Mouse (Mus musculus) forebrain, embryonic 14.5 days (tissue): ENCODE measurements around the gene Cfd. TPM values are rescaled to one million over a fixed set of nuclear protein-coding genes. Genes with fewer than 3 reads are reported as not detected.

Experiments used
- ATAC-seq: fragments of 200-750 bp; cut with Nextera tagmentation; 2 replicates; pipeline ENCODE4 v1.8.0; 2017; ENCODE audit warnings: mild to moderate bottlenecking, moderate library complexity
- DNase-seq: peaks from one replicate; pipeline ENCODE4 v3.0.0-alpha.2; 2015; ENCODE audit warnings: low spot score
- H3K27ac ChIP-seq: fragments of 300-500 bp; sonication (generic); 2 replicates; pipeline ENCODE4 v1.5.1; 2014; ENCODE audit warnings: low read depth, mild to moderate bottlenecking, control low read depth, low read length, moderate library complexity
- H3K27me3 ChIP-seq: fragments of 300-500 bp; sonication (generic); replicated peaks from 2 replicates; pipeline ENCODE4 v1.6.1; 2014; ENCODE audit warnings: low read length, control low read depth, mixed read lengths; ENCODE audit not compliant: control insufficient read depth, insufficient read depth
- H3K36me3 ChIP-seq: fragments of 300-500 bp; sonication (generic); 2 replicates; pipeline ENCODE4 v1.6.1; 2014; ENCODE audit warnings: low read length, control low read depth; ENCODE audit not compliant: control insufficient read depth, insufficient read depth
- H3K4me1 ChIP-seq: fragments of 300-500 bp; sonication (generic); 2 replicates; pipeline ENCODE4 v1.6.1; 2014; ENCODE audit warnings: antibody characterized with exemption, low read length, control low read depth; ENCODE audit not compliant: control insufficient read depth, insufficient read depth
- H3K4me2 ChIP-seq: fragments of 300-500 bp; sonication (generic); 2 replicates; pipeline ENCODE4 v1.6.1; 2014; ENCODE audit warnings: mild to moderate bottlenecking, control low read depth, low read length
- H3K4me3 ChIP-seq: fragments of 300-500 bp; sonication (generic); 2 replicates; pipeline ENCODE4 v1.5.1; 2014; ENCODE audit warnings: low read depth, low read length, control low read depth
- H3K9ac ChIP-seq: fragments of 300-500 bp; sonication (generic); 2 replicates; pipeline ENCODE4 v1.6.1; 2014; ENCODE audit warnings: mild to moderate bottlenecking, low read length, control low read depth, moderate library complexity
- H3K9me3 ChIP-seq: fragments of 300-500 bp; sonication (generic); replicated peaks from 2 replicates; pipeline ENCODE4 v1.6.1; 2016; ENCODE audit warnings: low read length, control low read depth, mixed read lengths; ENCODE audit not compliant: control insufficient read depth
- WGBS: fragments of 180-500 bp; shearing (Covaris S2); extraction: QIAGEN DNeasy Blood & Tissue Kit; methylation state at CpG from one replicate; pipeline ENCODE4 v1.1.7; 2014; 5-methylcytosine and 5-hydroxymethylcytosine counted together
- polyA plus RNA-seq: library from polyadenylated mRNA; unstranded; fragments of >200 nt; fragmentation: Nextera tagmentation; extraction: Ambion mirVana; gene quantifications from 2 replicates; pipeline ENCODE4 v1.2.1, GENCODE M21; 2014

Cfd gene
- polyA plus RNA-seq, 1 experiment from 2014 or later = not detected

DNA sequence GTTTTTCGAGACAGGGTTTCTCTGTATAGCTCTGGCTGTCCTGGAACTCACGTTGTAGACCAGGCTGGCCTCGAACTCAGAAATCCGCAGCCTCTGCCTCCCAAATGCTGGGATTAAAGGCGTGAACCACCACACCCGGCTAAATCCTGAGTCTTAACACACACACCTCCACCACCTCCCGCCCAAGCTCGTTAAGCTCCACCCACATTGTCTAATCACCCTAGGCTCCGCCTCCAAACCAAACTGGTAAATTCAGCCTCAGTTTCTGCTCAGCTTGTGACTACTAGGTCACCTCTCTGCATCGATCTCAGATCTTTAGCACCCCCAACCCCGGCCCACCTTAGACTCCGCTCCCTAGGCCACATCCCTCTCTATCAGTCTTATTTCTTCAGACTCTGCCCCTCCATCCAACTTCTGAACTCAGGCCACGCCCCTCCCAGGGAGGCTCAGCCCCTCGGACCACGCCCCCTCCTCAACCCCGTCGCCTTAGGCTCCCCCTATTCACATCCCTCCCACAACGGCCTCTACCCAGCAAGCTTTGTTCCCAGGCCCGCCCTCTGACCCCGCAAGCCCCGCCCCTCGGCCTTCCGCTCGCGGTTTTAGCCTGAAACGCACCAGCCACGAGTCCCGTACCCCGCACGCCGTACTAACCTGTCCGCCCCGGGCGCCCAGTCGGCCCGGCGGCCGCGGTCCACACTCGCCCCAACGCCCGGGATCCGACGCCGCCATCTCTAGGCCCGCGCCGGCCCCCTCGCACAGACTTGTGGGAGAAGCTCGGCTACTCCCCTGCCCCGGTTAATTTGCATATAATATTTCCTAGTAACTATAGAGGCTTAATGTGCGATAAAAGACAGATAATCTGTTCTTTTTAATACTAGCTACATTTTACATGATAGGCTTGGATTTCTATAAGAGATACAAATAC is 17.8 kb downstream of the Cfd start, which contains the start of gene Med16:
Gene Med16 (minus strand): TSS at position 757 of the 925 bp plus-strand sequence.
- no peaks in the 10 kb centered on the region for H3K27me3 ChIP-seq
- no peaks in the 10 kb centered on the region for H3K9me3 ChIP-seq
- peak within 1 kb of the TSS; percentile 88 for H3K9ac ChIP-seq
- peak within 1 kb of the TSS; percentile 35 for H3K4me2 ChIP-seq
- peak; percentile 97 for DNase-seq
- H3K4me1 ChIP-seq = peaks cover 4% of the 10 kb centered on the region; the same call in 1 of the 2 replicates
- peak; percentile 93 for ATAC-seq
- 2% methylated on average over 52 of the region's 52 CpGs for WGBS
- H3K4me3 ChIP-seq = peak within 1 kb of the TSS; percentile 56
- H3K36me3 ChIP-seq = peaks cover 44% of the 10 kb centered on the region
- H3K27ac ChIP-seq = peak within 1 kb of the TSS; percentile 96

DNA sequence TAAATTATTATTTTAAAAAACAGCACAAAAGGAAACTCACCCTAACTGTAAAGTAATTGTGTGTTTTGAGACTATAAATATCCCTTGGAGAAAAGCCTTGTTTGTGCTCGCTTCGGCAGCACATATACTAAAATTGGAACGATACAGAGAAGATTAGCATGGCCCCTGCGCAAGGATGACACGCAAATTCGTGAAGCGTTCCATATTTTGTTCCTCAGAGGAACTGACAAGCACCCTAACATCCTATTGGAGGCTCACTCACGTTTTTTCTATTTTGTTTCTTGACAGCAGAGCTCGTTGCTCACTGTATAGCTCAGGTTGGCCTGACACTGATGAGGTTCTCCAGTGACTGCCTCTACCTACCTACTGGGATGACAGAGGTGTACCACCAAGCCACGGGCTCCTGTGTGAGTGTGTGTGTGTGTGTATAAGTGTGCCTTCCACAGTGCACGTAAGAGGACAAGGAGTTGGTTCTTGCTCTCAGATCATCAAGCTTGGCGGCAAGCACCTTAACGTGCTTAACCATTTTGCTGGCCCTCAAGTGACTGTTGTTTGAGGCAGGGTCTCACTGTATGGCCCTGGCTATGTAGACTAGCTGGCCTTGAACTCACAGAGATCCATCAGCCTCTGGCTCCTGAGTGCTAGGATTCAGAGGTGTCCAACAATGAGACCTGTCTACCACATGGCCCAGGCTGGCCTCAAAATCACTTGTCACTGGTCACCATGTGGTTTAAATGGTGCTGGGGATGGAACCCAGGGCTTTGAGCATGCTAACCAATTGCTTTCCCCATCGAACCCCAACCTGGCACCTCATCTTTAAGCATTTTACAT is 18.7 kb downstream of the Cfd start:
- ATAC-seq (peak; percentile 70), DNase-seq (peak; percentile 69)
- Histone ChIP-seq H3K4me2 (peak overlapping the region; percentile 35), H3K4me3 (peak overlapping the region; percentile 56), H3K27ac (peak overlapping the region; percentile 70), H3K4me1 (peaks cover 6% of the 10 kb centered on the region), H3K27me3 (no peaks in the 10 kb centered on the region), H3K36me3 (peaks cover 44% of the 10 kb centered on the region), H3K9ac (peak overlapping the region; percentile 88), H3K9me3 (no peaks in the 10 kb centered on the region)
- 21% methylated on average over 14 of the region's 14 CpGs for WGBS

DNA sequence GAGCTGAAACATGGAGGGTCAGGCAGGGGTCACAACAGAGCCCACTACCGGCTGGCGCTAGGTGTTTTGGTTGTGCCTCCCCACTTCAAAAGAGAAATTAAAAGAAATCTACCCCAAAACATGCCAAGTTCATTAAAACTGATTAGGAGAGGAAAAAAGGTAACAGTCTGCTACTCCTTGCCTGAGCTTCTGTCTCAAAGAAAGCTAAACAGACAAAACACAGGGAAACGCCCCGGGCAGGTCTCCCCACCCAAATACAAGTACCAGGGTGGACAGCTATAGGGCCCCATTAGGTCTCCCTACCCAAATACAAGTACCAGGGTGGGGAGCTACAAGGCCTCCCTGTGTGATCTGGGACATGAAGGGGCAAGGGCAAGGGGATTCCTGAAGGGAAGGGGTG is 19.9 kb downstream of the Cfd start, which contains the start of gene Gm26602:
Gene Gm26602 (plus strand): TSS at position 301 of the 400 bp plus-strand sequence.
- no peaks in the 10 kb centered on the region for H3K27me3 ChIP-seq
- no peak within 1 kb of the TSS for H3K4me2 ChIP-seq
- no peak within 1 kb of the TSS; the same call in 1 of the 2 replicates for H3K9ac ChIP-seq
- peak within 1 kb of the TSS; percentile 70 for H3K27ac ChIP-seq
- no peaks in the 10 kb centered on the region for H3K9me3 ChIP-seq
- no peak within 1 kb of the TSS for H3K4me3 ChIP-seq
- no peak for DNase-seq
- WGBS = 89% methylated on average over 4 of the region's 4 CpGs
- ATAC-seq = no peak
- peaks cover 13% of the 10 kb centered on the region for H3K4me1 ChIP-seq
- peaks cover 33% of the 10 kb centered on the region for H3K36me3 ChIP-seq

DNA sequence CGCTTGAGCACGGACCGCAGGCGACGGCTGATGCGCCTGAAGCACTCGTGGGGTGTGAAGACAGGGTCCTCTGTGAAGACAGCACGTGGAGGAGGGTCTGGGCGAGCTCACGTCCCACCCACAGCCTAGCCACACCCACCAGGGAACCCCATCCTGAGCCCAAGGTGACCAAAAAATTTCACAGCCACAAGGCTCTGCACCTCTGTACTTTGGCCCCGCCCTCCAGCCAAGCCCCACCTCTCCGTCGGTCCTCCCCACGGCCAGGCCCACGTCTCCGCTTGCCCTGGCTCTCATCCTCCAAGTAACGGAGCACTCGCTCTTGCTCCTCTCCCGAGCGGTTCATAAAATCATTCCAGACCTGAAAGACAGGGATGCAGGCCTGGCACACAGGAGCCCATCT is 21.8 kb downstream of the Cfd start:
- Histone ChIP-seq H3K36me3 (peaks cover 15% of the 10 kb centered on the region), H3K9ac (no peak overlapping the region), H3K9me3 (no peaks in the 10 kb centered on the region), H3K4me1 (peaks cover 21% of the 10 kb centered on the region), H3K27me3 (peaks cover under 1% of the 10 kb centered on the region), H3K4me2 (no peak overlapping the region), H3K4me3 (no peak overlapping the region), H3K27ac (no peak overlapping the region)
- 62% methylated on average over 20 of the region's 20 CpGs for WGBS
- no peak for DNase-seq
- no peak for ATAC-seq

DNA sequence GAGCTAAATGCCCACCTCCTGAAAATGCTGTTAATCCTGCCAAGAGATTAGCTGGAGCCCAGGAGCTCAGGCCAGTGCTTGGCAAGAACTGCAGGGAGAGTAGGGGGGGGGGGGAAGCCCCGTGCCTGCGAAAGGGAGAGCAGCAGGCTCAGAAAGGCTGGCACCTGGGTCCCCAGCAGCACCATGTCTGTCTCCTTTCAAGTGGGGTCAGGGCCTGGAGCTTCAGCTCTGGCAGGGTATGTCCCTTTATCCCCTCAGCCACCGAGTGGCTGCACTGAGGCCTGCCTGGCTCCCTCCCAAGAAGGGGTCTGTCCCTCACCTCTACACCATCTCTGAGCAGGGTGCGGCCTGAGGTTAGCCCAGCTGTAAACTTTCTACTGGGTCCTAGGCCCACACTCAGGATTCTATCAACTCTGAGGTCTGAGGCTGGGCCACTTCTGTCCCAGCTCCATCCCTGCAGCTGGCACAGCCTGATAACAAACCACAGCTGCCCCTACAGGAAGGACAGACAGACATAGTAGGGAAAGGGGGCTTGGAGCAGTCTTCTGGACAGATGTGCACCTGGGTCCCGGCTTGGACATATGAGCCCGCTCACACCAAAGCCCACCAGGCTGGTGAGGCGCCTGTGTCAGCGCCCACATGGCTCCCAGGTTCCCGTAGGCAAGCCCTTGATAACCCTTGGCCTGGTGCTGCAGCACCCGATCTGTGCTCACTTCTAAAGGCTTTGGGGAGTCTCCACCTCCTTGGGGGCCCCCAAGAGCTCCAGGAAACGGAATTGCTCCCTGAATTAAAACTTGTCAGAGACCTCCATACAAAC is 23.7 kb downstream of the Cfd start:
- H3K9me3 ChIP-seq = no peaks in the 10 kb centered on the region
- 68% methylated on average over 9 of the region's 11 CpGs for WGBS
- DNase-seq = peak; percentile 40

DNA sequence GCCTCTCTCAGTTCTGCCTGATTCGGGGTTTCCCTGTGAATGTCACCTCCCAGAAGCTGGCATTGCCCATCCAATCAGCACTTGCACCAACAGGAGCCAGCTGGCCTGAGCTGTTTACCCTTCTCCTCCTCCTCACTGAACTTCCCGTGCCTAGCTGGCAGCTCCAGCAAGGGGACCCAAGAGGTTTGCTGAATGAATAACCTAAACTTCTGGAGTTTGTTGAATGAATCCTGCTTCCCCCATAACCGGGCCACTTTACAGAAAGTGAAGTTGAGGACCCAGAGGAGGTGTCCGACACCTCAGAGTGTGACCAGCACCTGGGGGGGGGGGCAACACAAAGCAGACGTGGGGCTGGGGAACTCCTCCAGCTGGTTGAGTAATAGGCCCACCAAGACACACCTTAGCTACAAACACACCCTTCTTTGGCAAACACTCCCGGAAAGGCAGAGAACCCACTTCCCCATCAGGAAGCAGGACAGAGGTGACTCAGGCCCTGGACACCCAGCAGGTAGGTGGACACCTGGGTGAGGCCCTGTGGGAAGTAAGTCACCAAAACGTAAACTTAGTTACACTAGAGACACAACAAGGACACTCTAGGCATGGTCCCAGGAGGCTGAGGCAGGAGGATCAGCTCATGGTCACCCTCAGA is 24.4 kb downstream of the Cfd start:
- ATAC-seq (no peak), DNase-seq (no peak)
- WGBS = 74% methylated on average over 7 of the region's 7 CpGs
- H3K9me3 ChIP-seq = no peaks in the 10 kb centered on the region
- H3K4me3 ChIP-seq = no peak overlapping the region
- peak overlapping the region; percentile 93; the same call in 1 of the 2 replicates for H3K4me2 ChIP-seq
- no peak overlapping the region for H3K27ac ChIP-seq
- peaks cover 17% of the 10 kb centered on the region for H3K4me1 ChIP-seq
- peaks cover 15% of the 10 kb centered on the region for H3K36me3 ChIP-seq
- peak overlapping the region; percentile 13; the same call in 1 of the 2 replicates for H3K9ac ChIP-seq
- peaks cover 27% of the 10 kb centered on the region for H3K27me3 ChIP-seq

More for the DNA sequence above, 23.7 kb downstream of the Cfd start:
- Histone ChIP-seq H3K9ac (peak overlapping the region; percentile 21), H3K4me2 (0 out of 2 replicates have a peak overlapping the region, but pooled peaks have one; percentile 3), H3K27me3 (peaks cover 20% of the 10 kb centered on the region), H3K27ac (no peak overlapping the region), H3K4me1 (peaks cover 21% of the 10 kb centered on the region), H3K36me3 (peaks cover 15% of the 10 kb centered on the region), H3K4me3 (no peak overlapping the region)
- ATAC-seq = no peak

DNA sequence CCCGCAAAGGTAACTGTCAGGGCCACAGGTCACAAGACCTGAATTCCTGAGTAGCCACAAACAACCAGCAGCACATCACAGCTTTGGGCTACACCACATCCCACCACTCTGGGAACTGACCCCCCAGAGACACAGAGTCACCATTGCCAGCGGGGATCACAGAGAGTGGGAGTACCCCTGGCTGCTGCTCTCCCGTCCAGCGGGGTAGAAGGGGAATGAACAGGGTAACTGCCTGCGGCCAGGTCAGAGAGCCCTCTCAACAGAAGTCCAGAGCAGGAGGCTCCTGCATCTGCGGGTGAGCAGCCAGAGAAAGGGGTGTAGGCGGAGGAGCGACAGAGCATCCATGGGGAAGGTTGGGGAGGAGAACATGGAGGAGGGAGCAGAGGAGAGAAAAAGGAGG is 25.4 kb downstream of the Cfd start:
- no peak for ATAC-seq
- H3K27ac ChIP-seq = 0 out of 2 replicates have a peak overlapping the region, but pooled peaks have one; percentile 60
- 8% methylated on average over 8 of the region's 8 CpGs for WGBS

More for the DNA sequence above, 25.4 kb downstream of the Cfd start:
- Histone ChIP-seq H3K4me3 (peak overlapping the region; percentile 82), H3K4me2 (peak overlapping the region; percentile 93), H3K9ac (peak overlapping the region; percentile 96), H3K27me3 (peaks cover 37% of the 10 kb centered on the region), H3K9me3 (no peaks in the 10 kb centered on the region), H3K4me1 (peaks cover 17% of the 10 kb centered on the region), H3K36me3 (peaks cover 8% of the 10 kb centered on the region)
- DNase-seq = no peak
